ENCODE assay signal across 9 mouse cellular contexts in the genomic region with DNA sequence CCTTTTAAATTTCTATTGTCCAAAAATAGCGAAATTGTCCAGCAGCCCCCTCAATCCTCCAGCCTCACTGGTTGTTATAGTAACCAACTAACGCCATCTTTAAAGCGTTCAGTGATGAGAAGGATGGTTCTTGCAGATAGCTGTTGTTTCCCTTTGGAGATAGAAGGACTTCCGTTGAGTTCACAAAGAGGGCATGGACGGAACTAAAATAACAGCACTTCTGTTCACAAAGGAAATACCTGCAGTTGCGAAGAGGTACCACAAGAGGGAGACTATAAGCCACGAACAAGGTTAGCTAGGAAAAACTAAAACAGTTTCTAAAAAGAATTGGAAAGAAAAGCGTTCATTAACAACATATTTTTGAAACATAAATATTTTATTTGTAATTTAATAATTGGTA.
DNase-seq lines count a peak whose midpoint lies in the region; ATAC-seq lines count a peak whose summit lies in the region.
"Had no signal": no experiment of that assay in that cellular context is flagged by ENCODE, and none has a peak within 500 bp of the region (broad histone marks: within the 10 kb centered on the region; RNA-seq: fewer than 3 reads in every experiment).

No protein-coding gene starts in this region.

- H3K9me3 ChIP-seq in neural tube, embryonic 15.5 days (replicated peaks), result no peaks in the 10 kb centered on the region
- H3K9me3 ChIP-seq in liver, embryonic 13.5 days (replicated peaks), result no peaks in the 10 kb centered on the region
- H3K9me3 ChIP-seq: midbrain, embryonic 12.5 days had no signal

- no peak overlapping the region for H3K27ac ChIP-seq in neural tube, embryonic 15.5 days (replicated peaks)
- no peak overlapping the region for H3K27ac ChIP-seq in liver, embryonic 13.5 days
- H3K27ac ChIP-seq: midbrain, embryonic 12.5 days had no signal

- peak; percentile 54 for DNase-seq in neural tube, embryonic 10.5 days (ENCODE audit: extremely low spot score, low spot score)
- peak; percentile 69 for DNase-seq in embryo, embryonic 11 days
- DNase-seq in induced T-regulatory cell, adult 2 months (ENCODE audit: low read depth), result peak; percentile 82
- peak; percentile 14 for DNase-seq in liver, embryonic 13.5 days
- peak; percentile 75 to 81 for DNase-seq in right cerebral cortex, adult 2 months (ENCODE audit: low spot score in 2 of 2)
- DNase-seq in urinary bladder, postnatal 4 days (ENCODE audit: low spot score in 2 of 2), result no peak

- H3K36me3 ChIP-seq in neural tube, embryonic 15.5 days, result no peaks in the 10 kb centered on the region
- H3K36me3 ChIP-seq in liver, embryonic 13.5 days, result no peaks in the 10 kb centered on the region
- H3K36me3 ChIP-seq: midbrain, embryonic 12.5 days had no signal

- no peak overlapping the region for H3K4me3 ChIP-seq in neural tube, embryonic 15.5 days (replicated peaks)
- H3K4me3 ChIP-seq in liver, embryonic 13.5 days (replicated peaks), result no peak overlapping the region
- H3K4me3 ChIP-seq: midbrain, embryonic 12.5 days had no signal

- no peak overlapping the region for H3K4me2 ChIP-seq in neural tube, embryonic 15.5 days
- H3K4me2 ChIP-seq in liver, embryonic 13.5 days, result no peak overlapping the region
- H3K4me2 ChIP-seq: midbrain, embryonic 12.5 days had no signal

- no peaks in the 10 kb centered on the region for H3K4me1 ChIP-seq in neural tube, embryonic 15.5 days
- H3K4me1 ChIP-seq in liver, embryonic 13.5 days (replicated peaks), result no peaks in the 10 kb centered on the region
- H3K4me1 ChIP-seq: midbrain, embryonic 12.5 days had no signal

- no peak for ATAC-seq in neural tube, embryonic 15.5 days (ENCODE audit: low FRiP score)
- peak; percentile 69 for ATAC-seq in activated CD4-positive, CD25-positive, alpha-beta regulatory T cell, adult 4 months
- no peak for ATAC-seq in liver, embryonic 13.5 days (ENCODE audit: low read depth)

- WGBS in neural tube, embryonic 15.5 days, result 32% methylated on average over 8 of the region's 8 CpGs
- 17% methylated on average over 8 of the region's 8 CpGs for WGBS in liver, embryonic 13.5 days (ENCODE audit: insufficient replicate concordance)

- H3K9ac ChIP-seq in neural tube, embryonic 15.5 days (replicated peaks), result no peak overlapping the region
- H3K9ac ChIP-seq in liver, embryonic 13.5 days, result no peak overlapping the region
- H3K9ac ChIP-seq: midbrain, embryonic 12.5 days had no signal

- H3K27me3 ChIP-seq in neural tube, embryonic 15.5 days (replicated peaks), result no peaks in the 10 kb centered on the region
- H3K27me3 ChIP-seq in liver, embryonic 13.5 days, result no peaks in the 10 kb centered on the region
- H3K27me3 ChIP-seq: midbrain, embryonic 12.5 days had no signal

Comparison
In these comparisons a context has a peak if more than half of its experiments do, and no peak if none do; other contexts are left out.
1. DNase-seq: peak in neural tube, embryonic 10.5 days (single experiment), embryo, embryonic 11 days (single experiment), induced T-regulatory cell, adult 2 months (single experiment), liver, embryonic 13.5 days (single experiment) and right cerebral cortex, adult 2 months (2 of 2); none in urinary bladder, postnatal 4 days (0 of 2).